Mouse (Mus musculus) neutrophil, adult 83 days (primary cell): ENCODE measurements around the gene Anapc7. TPM values are rescaled to one million over a fixed set of nuclear protein-coding genes. Genes with fewer than 3 reads are reported as not detected.

ENCODE experiments used
- total RNA-seq, 2 experiments: library from RNA; stranded (reverse); gene quantifications; one replicate each; pipeline ENCODE4 v1.2.4; 2023

Gene Anapc7
- total RNA-seq: 10 to 100 TPM; 24.4 to 26.2 TPM

GRCm38 (mm10) chr5:122421271-122422068, at the start of gene Anapc7:
Gene Anapc7, plus strand, starts transcription at chr5:122421693.

GRCm38 (mm10) chr5:122372192-122372769, 49.2 kb upstream of the Anapc7 start, which contains the start of gene Fam216a:
Gene Fam216a, minus strand, starts transcription at chr5:122372364.

GRCm38 (mm10) chr5:122391786-122392180, 29.7 kb upstream of the Anapc7 start, which contains the start of gene Arpc3:
Gene Arpc3, plus strand, starts transcription at chr5:122391878.

Other genes with a start within 250 kb of the Anapc7 start
- 100 to 1,000 TPM in 1 of 2 experiments, 10 to 100 TPM in 1; 98.6 to 111 TPM for gene Hvcn1, start 214.9 kb upstream of the Anapc7 start, total RNA-seq
- gene Tctn1, start 157.2 kb upstream of the Anapc7 start, total RNA-seq: 1 to 10 TPM; 8.0 TPM
- 10 to 100 TPM; 14.5 to 18.4 TPM for gene Pptc7, start 137.3 kb upstream of the Anapc7 start, total RNA-seq
- gene Rad9b, start 67.5 kb upstream of the Anapc7 start, total RNA-seq: 1 to 10 TPM; 1.1 to 2.4 TPM
- 10 to 100 TPM; 57.0 to 59.9 TPM for gene Vps29, start 67.3 kb upstream of the Anapc7 start, total RNA-seq
- 10 to 100 TPM; 14.4 to 14.6 TPM for gene Gpn3, start 49.8 kb upstream of the Anapc7 start, total RNA-seq
- gene Fam216a, start 49.3 kb upstream of the Anapc7 start, total RNA-seq: 1 to 10 TPM; 5.4 to 5.6 TPM
- 100 to 1,000 TPM; 562 to 596 TPM for gene Arpc3, start 29.8 kb upstream of the Anapc7 start, total RNA-seq
- 10 to 100 TPM; 75.4 to 77.0 TPM for gene Atp2a2, start 80.5 kb downstream of the Anapc7 start, total RNA-seq
- 1 to 10 TPM; 2.1 to 2.2 TPM for gene Ift81, start 192.8 kb downstream of the Anapc7 start, total RNA-seq
- 10 to 100 TPM; 14.0 to 15.3 TPM for gene P2rx7, start 222.2 kb downstream of the Anapc7 start, total RNA-seq